Mouse (Mus musculus): ENCODE results near the gene Trpm4.
A peak's percentile ranks its signal among the peaks of the same experiment; 100 is the strongest.

The Trpm4 gene

DNA sequence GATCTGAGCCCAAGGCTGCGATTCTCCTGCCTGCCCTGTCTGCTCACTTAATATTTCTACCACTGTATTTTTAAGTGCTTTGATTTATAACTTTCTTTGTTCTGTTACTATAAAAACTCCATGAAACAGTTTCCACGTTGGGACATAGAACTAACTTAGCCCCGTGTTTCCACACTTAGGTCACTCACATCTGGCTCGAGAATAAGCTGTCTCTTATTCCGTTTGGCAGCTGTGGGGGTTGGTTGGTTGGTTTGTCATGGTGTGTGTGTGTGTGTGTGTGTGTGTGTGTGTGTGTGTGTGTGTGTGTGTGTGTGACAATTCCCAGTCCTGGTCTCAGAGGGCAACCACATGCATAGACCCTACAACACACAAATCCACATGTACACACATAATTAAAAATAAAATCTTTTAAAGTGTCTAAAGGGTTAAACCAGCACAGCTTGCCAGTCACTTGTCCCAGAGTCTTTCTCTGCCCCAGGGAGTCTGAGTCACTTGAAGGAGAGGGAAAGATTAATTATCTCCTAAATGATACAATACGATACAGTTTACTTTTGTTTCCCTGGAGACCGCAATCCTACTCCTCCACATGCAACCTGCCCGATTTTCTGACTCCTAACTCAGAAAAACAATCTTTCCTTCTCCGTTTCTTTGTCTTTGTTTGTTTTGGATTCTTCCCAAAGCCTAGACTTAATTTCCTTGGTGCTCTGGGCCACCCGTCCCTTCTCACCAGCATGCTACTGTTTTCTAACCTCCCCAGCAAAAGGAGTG lies 20.7 kb downstream of the Trpm4 start:
- no peak for DNase-seq (ENCODE audit: low spot score in 2 of 2)

DNA sequence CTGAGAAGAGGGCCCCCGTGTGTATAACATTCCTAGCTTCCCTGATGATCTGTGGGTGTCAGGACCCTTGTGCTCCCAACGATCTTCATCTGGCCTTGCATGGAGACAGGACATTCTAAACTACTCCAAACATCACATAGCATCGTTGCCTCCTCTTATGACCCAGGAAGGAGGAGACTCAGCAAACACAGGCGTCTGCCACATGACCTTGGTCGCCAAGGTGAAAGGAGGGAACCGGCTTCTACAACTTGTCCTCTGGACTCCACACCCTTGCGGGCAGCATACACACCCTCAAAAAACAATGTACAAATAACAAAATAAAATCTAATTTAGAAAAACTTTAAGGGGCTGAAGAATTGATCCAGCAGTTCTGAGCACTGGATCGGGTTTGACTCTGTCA lies 21.6 kb downstream of the Trpm4 start:
- no peak for DNase-seq (ENCODE audit: low spot score in 2 of 2)

DNA sequence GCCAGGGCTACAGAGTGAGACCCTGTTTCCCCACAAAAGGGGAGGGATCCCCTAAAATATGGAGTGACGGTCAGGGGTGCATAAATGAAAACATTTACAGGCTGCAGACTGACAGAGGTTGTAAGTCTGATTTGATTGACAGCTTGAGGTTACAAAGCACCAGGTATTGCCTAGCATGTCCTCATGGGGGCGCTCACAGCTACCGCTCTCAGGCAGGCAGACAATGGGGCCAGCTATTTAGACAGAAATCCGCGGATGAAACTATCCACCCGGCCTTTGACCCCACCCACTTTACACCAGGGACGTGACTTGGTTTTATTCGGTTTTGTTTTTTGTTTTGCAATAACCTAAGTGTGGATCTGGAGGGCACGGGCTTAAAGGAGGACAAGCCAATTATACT lies 24.1 kb downstream of the Trpm4 start:
- peak in 1 of 2 experiments; percentile 52 for DNase-seq (ENCODE audit: low spot score in 2 of 2)

DNA sequence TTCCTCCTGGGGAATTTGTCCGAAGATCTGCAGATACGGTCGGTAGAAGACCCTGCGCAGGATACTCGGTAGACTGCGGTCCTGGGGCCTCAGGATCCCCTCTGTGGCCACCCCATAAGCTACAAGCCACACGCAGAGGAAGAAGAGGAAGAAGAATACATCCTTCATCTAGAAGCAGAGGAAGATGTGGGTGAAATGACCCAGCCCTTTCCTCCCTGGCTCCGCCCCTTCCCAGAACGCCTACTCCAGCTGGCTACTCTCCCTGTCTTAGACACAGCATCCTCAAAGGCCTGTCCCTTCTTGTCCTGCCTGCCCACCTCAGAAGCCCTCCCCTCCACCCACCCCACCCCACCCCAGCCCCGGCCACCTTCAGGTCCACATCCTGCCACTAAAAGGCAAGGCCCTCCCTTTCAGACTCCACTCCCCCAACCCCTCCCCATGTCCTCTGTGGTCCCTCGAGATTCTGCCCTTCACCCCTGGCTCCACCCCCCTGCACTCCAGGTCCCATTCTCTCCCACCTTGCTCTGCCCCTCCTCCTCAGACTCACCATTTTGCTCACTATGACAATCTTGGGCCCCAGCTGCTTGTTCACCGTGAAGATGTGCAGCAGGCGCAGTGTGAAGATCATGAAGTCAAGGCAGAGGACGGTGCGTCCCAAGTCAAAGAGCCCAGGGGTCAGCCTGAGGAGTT lies 24.9 kb downstream of the Trpm4 start:
- no peak for DNase-seq (ENCODE audit: low spot score in 2 of 2)

DNA sequence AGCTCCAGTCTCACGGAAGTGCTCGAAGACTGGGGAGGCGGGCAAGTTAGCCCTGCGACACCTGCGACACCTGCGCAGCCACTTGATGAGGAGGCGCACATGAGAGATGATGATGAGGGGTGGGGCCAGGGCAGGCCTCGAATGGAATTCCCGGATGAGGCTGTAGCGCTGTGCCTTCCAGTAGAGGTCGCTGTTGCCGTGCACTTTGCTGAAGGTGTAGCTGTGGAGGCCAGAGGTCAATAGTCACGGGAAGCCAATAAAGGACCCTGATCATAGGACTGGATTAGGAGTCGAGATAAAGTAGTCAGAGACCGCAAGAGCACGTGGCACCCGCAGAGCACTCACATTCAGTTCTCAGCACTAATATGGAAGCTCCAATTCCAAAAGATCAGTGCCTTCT lies 28.3 kb downstream of the Trpm4 start:
- DNase-seq (ENCODE audit: low spot score in 2 of 2): peak; percentile 11 to 60

DNA sequence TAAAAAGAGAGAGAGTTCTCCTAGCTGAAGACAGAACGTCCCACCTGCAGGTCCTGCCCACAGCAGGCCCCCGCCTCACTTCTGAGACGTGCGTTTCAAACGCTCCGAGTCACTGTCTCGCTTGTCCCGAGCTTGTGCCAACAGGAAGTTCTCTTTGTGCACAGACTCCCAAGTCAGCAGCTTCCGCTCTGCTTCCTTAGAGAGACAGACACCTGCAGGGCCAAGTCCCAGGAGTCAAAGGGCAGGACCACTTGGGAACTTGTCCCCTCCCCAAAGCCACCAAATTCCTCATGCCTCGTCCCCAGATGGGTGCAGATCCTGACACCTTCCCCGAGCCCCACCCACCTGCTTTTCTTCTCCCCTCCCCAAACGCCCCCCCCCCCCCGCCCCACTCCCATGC lies 28.7 kb downstream of the Trpm4 start:
- DNase-seq (ENCODE audit: low spot score in 2 of 2): no peak

DNA sequence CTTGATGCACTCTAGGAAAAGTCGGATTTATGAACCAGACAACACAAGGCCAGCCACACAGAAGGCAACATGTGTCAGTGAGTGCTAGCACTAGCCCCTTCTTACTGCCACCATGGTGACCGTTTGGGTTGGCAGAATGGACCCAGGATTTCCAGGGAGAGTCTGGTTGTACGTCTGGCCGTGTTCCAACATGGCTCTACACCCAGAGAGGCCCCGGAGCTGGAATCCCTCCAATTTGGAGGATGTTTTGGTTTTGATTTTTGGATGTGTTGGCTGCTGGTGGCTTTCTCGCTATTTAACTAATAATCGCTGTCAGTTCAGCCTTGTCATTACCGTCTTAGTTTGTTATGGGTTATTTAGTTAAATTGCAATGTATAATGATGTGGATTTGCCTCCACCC lies 31.0 kb downstream of the Trpm4 start:
- no peak for DNase-seq (ENCODE audit: low spot score in 2 of 2)

DNA sequence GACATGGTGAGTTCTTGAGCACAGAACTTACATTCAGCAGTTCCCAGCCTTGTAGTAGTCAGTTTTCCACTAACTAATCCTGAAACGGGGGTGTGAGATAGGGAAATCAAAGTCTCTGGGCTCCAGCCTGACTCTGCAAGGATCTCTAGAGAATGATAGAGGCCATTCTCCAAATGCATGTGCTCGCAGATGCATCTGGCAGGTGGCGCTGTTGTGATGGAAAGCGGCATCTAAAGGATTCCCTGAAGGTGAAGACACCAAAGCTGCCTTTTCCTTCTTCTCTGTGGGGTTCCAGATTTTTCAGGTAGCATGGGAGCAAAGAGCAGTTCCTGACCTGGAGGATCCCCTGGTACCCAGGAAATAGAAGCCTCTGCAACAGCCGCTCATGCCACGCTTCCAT lies 33.3 kb downstream of the Trpm4 start:
- peak in 1 of 2 experiments; percentile 42 for DNase-seq (ENCODE audit: low spot score in 2 of 2)

DNA sequence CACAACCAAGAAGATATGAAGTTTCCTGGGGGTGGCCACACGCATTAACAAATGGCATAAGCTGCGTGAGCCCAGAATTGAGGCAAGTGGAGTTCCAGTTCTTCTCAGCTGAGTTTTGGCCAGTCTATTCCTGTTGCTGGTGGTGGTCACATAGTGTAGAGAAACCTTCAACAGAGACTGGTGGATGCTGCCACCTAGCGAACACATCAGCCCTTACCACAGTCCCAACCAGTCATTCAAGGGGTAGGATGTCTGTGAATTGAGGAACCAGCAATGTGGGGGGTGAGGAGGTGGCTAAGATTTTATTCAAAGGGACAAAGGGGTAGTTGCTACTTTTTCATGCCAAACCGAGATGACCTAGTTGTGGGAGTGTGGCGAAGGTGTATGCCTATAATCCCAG lies 33.8 kb downstream of the Trpm4 start:
- peak in 1 of 2 experiments; percentile 28 for DNase-seq (ENCODE audit: low spot score in 2 of 2)

DNA sequence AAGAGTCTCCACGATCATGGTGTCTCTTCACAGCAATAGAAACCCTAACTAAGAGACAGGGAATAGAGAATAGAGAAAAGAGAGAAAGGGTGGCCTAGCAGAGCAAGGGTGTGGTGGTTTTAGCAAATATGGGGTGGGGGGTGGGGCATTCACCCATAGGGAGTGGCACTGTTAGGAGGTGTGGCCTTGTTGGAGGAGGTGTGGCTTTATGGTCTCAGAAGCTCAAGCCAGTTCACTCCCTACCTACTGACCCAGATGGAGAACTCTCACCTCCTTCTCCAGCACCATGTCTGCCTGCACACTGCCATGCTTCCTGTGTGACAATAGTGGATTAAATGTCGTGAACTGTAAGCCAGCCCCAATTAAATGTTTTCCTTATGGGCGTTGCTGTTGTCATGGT lies 36.0 kb downstream of the Trpm4 start:
- DNase-seq (ENCODE audit: low spot score in 2 of 2): no peak

DNA sequence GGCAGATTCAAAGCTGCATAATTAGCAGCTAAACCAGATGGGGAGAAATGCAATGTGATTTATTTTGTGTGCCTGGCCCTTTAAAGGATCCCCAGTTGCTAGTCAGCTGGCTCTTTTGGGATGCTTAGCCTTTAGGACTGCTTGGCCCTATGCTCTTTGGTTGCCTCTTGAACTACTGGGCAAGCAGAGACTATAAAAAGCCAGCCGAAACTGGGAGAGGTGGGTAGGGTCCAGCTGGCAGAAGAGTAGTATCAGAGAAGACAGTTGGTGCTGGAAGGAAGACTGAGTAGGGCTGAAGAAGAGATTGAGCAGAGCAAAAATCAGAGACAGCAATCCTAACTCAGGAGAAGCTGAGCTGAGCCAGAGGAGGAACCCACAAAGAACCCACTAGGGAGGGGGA lies 37.0 kb downstream of the Trpm4 start:
- DNase-seq (ENCODE audit: low spot score in 2 of 2): no peak

DNA sequence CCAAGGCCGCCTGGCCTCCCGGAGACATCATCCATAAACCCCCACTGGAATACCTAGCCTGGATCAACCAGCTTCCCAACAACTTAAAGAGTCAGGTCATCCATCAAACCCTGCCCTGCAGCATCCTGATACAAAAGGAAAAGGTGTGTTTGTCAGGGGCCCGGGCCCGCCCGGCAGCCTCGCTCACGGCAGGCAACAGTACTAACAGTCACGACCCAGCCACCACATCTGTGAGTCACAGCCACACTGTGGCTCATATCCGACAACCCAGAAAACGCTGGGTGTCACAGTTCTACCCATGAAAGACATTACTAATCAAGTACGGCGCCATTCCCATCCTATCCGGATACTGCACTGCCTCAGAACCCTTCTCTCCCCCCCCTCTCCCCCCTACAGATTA lies 47.1 kb downstream of the Trpm4 start:
- no peak for DNase-seq (ENCODE audit: low spot score in 2 of 2)

DNA sequence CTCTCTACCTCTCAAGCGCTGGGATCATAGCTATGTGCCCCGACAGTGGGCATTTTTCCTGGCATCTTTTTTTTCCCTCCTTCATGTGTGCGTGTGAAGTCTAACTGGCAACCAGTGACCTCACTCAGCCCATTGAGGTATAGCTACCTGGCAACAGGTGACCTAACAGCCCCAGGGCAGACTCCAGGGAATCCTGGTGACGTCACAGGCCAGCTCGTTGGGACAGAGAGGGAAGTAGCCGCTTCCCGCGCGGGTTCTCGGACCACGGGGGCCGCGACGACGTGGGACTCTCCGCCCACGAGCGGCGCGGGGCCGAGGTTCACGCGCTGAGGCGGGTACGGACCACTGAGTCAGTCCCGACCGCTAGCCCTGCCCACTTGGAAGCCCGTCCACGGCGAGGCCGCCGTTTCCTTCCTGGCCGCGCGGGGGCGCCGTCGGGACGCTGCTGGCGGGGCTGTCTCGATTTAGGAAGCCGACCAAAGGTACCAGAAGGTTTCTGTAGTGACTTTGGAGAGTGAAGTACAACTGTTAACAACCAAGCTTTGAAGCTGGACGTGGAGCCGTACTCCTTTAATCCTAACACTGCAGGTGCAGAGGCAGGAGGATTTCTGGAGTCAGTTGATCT lies 56.3 kb downstream of the Trpm4 start, which contains the start of gene Slc6a21:
Gene Slc6a21 (plus strand): TSS at position 378 of the 625 bp plus-strand sequence.
- peak; percentile 30 to 76 for DNase-seq (ENCODE audit: low spot score in 2 of 2)

DNA sequence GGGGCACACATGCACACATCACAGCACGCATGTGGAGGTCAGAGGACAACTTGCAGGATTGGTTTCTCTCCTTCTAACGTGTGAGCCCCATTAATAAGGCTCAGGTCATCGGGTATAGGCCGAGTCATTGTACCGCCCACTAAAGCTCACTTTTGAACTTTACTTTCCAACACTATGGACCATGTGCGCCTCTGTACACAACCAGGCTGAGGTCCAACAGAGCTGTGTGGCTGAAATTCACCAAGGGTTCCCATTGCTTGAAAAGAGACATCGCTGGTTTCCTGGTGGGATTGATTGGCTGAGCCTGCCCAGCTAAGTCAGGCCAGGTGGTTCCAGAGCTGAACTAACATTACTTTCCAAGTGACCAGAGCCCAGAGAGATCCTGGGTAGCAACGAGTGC lies 59.9 kb downstream of the Trpm4 start:
- no peak for DNase-seq (ENCODE audit: low spot score in 2 of 2)

DNA sequence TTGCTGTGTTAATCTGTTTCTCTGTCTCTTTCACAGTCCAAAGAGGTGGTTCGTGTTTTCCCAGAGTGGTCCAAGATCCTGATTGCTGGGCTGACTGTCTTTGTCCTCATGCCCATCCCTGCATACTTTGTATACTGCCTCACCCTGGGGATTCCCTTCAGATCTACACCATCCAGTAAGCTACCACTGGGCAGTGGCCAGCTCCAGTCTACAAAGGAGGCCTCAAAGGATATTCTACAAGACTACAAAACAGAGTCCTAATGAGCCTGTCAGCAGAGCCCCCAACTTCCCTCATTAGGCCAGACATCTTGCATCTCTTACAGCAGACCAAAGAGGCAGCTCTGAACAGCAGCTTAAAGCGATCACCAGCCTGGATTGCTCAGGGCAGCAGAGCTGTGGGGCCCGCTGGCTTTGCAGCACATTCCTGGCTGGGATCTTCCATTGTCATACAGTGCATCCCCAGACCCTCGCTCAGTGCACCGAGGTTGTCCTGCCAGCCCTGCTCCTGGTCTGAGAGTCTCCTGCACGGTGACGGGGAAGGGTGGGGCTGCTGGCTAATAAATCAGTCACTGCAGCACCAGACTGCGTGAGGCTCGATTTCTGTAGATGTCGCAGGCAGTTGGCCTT lies 60.7 kb downstream of the Trpm4 start:
- DNase-seq (ENCODE audit: low spot score in 2 of 2): no peak

DNA sequence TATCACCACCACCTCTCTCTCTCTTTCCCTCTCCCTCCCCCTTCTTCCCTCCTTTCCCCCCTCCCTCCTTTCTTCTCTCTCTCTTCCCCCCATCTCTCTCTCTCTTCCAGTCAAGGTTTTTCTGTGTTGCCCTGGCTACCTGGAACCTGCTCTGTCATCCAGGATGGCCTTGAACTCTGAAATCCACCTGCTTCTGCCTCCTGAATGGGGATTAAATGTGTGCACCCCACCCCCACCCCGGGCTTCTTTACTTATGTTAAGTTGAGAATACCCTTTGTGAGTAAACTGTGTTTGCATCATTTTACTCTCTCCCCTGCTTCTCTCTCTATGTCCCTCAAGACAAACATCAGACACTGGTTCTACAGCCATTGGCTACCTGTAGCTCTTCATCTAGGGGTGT lies 68.1 kb downstream of the Trpm4 start:
- no peak for DNase-seq (ENCODE audit: low spot score in 2 of 2)

DNA sequence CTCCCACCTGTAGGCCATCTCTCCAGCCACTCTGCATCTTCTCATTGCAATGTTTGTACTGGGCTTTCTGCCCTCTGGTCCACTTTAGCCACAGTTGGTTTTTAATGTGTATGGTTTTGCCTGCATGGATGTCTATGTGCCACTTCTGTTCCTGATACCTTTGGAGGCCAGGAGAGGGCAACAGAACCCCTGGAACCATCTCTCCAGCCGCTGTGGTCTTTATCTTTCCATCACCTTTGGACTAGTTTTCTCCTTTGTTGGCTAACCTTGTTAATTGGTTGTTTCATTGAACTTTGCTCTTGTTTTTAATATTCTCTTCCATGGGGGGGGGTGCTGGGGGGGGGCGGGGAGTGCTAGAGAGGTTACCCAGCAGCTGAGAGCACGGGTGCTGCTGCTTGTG lies 69.2 kb downstream of the Trpm4 start:
- DNase-seq (ENCODE audit: low spot score in 2 of 2): no peak

DNA sequence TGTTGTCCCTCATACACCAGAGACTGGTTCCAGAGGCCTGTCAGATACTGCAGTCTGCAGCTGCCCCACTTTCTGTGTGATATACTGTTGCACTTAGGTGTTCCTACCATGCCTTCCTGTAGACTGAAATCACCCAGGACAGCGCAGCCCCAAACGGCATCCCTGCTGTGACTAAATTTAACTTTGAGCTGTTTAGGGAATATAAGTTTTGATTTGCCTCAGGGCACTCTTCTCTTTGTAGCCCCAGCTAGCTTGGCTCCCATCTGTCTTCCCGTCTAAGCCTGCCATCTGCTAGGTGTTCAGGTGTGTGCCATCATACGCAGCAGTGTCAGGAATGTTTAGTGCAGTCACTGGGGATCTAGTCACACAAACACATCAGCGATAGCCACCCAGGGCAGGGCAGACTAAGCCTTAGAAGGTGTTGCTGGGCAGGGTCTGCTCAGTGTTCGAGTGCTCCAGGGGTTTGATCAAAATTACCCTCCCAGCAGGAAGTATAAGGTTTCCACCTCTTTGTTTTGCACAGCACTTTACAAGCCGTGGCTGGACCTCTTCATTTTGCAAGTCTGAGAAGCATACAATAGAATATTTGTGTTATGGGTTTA lies 70.5 kb downstream of the Trpm4 start:
- no peak for DNase-seq (ENCODE audit: low spot score in 2 of 2)

DNA sequence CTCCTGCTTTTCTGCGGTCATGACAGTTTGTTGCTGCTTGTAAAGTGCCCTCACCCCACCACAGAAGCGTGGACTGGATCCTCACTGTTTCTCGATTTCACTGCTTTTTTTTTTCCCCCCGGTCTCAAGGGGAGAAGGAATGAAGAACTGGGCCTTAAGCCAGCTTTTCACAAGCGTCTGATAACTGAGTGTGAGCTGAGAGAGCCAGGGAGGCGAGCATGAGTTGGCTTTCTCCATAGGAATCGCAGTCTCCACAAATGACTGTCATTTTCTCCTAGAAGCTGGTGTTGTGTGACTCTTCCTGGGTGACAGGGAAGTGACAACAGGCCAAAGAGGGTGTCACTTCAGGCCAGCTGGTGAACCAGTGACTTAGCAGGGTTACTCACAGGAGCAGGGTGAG lies 71.3 kb downstream of the Trpm4 start:
- DNase-seq (ENCODE audit: low spot score in 2 of 2): no peak

DNA sequence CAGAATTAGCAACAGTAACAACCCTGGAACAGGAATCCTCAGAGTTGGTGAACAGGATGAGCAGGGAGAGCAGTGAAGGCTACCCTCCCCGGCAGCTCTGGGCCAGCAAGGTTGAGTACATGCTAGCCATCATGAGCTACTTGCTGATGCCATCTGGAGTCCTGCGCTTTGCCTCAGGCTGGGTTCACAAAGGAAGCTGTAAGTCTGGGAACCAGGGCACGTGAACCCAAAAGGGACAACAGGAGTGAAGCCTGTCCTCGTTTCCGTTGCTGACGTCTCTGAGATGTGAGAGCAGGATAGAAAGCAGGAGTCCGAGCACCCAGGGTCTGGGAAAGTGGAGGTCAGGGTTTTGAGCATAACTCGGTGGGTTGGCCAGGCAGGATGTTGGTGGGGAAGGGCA lies 74.3 kb downstream of the Trpm4 start:
- DNase-seq (ENCODE audit: low spot score in 2 of 2): no peak

DNA sequence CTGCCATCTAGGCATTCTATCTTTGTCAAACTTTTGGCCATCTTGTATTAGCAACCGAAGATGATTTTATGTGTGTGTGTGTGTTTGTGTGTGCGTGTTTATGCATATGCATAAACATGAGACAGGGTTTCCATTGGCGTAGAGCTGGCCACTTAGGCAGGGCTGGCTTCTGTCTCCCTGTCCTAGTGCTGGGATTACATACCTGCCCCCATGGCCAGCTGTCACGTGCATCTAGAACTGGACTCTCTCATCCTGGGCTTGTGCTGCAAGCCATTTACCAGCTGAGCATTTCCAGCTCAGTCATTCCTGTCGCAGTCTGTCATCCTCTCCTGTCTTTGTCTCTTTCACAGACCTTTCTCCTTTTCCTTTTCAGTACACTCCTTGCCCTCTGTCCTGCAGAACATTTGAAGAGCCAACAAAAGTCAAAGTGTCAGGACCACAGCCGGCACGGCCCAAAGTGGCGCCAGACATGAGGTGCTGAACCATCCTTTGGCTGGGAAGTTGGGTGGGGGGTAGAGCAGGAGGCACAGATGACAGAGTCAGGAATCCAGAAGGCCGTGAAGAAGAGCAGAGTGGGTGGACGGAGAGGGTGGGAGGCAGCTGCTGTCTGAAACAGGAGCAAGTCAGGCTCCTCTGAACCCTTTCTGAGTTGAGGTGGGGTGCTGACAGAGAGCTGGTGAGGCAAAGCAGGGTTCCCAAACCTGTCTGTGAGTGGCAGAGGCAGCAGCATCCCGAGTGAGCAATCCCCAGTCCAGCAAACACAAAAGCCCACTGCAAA lies 76.3 kb downstream of the Trpm4 start:
- DNase-seq (ENCODE audit: low spot score in 2 of 2): no peak

Data from thymus, postnatal 10 days (tissue).